Mouse (Mus musculus) urinary bladder, postnatal 0 days (tissue): ENCODE measurements around the gene Ism1. TPM values are rescaled to one million over a fixed set of nuclear protein-coding genes. Genes with fewer than 3 reads are reported as not detected.

Experiments used
- polyA plus RNA-seq: library from polyadenylated mRNA; unstranded; fragments of >200 nt; fragmentation: Nextera tagmentation; extraction: Ambion mirVana; gene quantifications from 2 replicates; pipeline ENCODE4 v1.2.1, GENCODE M21; 2015

The Ism1 gene
- 1.8 and 2.6 TPM in 2 replicates for polyA plus RNA-seq

GRCm38 (mm10) chr2:139677809-139678274, at the start of gene Ism1:
Gene Ism1, plus strand, starts transcription at chr2:139678178.

Other genes starting within 250 kb of the Ism1 start
- gene Sptlc3, start 184.3 kb upstream of the Ism1 start, polyA plus RNA-seq: 31.1 and 35.8 TPM in 2 replicates